Mouse (Mus musculus): ENCODE data around the gene Hacd2.

The Hacd2 gene

DNA sequence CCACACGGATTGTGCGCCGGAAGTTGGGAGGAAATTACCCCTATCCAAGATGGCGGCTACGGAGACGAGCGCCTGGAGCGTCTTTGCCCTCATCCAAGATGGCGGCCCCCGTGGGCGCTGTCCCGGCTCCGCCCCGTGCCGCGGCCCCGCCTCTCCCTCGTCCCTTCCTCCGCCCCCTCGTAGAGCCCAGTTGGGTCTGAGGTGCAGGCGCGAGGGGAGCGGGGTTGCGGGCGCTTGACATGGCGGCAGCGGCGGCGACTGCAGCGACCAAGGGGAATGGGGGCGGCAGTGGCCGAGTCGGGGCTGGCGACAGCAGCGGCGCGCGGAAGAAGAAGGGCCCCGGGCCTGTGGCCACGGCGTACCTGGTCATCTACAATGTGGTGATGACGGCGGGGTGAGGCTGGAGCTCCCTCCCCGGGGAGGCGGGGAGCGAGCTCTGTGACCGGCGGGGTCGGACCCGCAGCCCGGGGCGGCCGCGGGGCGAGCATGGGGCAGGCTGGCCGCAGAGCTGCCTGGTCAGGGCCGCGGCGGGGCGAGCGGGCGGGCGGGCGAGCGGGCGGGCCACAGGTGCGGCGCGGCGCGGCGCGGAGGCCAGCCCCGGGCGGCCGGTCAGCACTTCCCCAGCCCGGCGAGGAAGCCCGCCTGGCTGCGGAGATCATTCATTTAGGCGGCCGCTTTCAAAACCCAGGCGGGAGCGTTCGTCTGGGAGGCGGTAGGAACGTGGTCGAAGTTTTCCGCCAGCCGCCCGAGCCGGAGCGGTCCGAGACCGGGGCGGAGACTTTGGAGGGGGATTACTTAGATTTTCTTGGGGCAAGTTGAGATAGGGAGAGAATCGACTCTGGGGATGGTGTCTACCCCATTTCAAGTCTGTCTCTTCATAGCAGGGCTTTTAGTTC is at the start of gene Hacd2:
Hacd2 (plus strand) TSS at position 187 of the 896 bp plus-strand sequence.
- peak; percentile 84 for DNase-seq (ENCODE audit: low read depth)

DNA sequence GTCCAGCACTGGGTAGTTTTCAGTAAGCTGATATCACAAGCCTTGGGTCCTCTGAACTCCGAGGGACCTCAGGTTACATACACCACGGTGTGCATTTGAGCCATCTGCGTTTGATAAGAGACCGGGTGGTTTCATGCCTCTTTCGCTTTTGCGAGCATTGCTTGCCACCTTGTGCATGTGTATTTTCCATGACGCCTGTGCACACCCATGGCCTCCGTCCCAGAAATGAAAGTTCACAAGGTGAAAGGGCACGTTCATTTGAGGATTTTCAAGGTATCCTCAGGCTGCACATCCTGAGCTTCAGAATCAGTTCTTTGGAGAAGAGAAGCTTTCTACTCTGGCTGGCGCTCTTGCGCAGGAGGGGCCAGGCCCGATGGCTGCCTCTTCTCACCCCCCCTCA is 49.8 kb upstream of the Hacd2 start:
- no peak for DNase-seq (ENCODE audit: low read depth)

DNA sequence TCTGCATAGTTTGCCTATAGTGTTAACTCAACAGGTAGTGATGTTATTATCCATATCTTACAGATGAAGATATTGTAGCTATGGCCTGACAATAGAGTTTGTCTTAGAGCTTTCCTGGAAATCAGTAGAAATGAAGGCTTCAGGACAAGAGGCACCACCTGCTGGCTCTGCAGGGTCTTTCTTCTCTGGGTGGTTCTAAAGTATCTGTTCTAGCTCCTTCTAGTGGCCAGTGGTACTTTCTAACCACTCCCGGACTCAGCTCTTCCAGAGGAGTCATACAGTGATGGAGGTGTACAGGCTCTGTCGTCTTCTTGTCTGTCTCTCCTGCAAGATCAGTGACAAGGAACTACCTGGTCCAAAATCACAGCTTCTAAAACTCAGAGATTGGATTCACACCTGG is 46.7 kb upstream of the Hacd2 start:
- no peak for DNase-seq (ENCODE audit: low read depth)

DNA sequence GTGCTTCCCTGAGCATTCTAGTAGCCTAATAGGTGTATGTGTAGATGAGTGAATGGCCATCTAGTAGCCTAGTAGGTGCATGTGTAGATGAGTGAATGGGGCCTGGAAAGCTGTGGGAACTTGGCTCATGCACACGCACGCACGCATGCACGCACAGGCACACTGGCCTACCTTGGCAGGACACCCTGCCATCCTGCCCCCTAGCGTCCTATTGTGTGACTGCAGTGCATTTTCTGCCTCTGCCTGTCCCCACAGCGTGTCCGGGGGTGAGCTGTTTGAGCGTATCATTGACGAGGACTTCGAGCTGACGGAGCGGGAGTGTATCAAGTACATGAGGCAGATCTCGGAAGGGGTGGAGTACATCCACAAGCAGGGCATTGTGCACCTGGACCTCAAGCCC is 45.6 kb upstream of the Hacd2 start:
- DNase-seq (ENCODE audit: low read depth) = no peak

DNA sequence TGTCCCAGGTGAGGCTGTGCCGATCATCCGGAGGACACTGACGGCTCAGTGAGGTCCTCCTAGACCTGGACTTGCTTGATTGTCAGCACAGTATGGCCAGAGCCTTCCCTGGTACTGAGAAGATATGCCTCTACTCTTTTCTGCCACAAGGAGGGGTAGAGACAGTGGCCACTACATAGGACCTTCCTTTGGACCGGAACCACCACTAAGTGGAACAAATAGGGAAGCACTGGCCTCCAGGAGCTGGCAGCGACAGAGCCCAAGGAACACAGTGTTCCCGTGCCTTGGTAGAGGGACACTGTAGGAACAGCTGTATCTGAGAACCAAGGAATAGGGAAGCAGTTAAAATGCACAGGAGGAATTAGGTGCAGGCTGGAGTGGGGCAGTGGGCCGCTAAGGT is 44.2 kb upstream of the Hacd2 start:
- DNase-seq (ENCODE audit: low read depth) = no peak

DNA sequence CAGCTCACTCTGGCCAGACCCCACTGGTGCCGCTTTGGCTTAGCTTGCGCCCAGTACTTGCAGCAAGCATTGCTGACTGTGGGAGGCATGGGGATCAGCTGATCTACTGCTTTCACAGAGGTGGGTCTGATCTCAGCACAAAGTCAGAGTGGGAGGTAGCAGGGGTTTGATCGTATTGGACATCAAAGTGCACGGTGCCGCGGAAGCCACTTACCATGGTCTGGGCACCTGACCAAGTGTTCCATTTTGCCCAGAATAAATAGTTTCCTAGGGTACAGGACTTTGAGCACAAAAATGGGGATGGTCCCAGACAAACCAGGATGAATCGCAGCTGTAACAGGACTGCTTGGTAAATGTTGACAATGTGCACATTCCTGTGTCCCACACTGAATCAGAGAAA is 41.2 kb upstream of the Hacd2 start:
- no peak for DNase-seq (ENCODE audit: low read depth)

DNA sequence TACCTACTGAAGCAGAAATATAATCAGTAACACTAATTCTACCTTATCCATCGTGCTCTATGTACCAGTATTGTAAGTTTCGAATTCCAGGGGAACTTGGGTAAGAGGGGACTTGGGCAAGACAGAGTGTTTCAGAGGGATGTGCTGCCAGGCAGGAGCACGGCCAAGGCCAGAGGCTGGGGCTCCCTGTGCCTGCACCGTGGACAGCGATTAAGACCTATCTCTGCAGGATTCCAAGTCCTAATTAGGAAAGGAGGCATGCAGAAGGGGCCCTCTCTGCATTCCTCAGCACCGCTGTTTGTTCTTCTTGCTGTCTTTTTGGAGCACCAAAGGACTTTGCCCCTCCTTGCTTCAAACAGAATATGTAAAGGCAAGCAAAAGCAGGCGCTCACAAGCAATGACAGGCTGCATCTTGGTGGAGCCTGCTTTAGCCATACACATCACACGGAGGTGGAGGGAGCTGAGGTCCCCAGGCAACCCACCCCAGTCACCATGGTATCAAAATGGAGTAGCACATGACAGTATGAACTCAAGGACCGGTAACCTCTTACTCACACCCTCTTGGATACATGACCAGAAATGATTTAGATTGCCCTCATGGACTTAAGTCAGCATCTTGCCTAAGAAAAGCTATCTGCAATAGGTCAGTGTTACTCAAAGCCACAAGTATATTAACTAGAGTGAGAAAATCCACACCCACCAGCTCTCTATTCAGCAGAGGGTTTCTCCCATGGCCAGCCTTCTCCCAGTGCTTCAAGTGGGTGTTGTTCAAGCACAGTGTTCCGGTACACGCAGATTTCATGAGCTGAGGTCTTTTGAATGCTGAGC is 37.8 kb upstream of the Hacd2 start:
- no peak for DNase-seq (ENCODE audit: low read depth)

DNA sequence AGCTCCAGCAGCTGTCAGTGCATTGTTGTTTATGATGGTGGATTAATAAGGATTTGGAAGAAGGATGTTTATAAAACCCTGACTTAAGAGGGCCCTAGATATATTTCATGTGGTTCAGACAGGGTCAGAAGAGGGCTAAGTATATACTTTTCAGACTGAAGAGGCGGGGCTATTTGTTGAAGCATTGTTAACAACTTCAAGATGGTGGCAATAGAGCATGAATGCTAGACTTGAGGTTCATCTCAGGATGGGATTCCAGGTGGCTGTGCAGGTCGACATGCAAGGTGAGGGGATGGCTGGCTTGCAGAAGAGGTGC is 37.2 kb upstream of the Hacd2 start:
- no peak for DNase-seq (ENCODE audit: low read depth)

DNA sequence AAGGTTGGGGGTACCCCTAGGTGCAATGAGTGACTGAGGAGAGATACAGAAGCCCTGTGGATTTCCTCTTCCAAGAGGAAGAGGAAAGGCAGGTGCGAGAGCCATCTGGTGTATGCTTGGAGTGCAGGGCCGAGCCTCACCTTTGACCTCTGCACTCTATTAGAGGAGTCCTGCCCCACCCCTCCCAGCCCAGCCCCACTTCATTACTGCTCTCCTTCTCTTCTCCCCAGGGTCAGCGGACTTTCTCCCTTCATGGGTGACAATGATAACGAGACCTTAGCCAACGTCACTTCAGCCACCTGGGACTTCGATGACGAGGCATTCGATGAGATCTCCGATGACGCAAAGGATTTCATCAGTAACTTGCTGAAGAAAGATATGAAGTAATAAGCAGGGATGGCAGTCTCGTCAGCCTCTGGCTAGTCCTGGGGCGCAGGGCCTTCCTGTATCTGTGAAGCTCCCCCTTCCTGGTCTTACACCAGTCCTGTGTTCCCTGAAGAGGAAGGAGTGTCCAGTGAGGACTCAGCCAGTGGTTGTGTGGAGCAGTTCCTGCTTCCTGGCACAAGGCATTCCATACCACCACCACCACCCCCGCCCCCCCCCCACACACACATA is 35.9 kb upstream of the Hacd2 start:
- no peak for DNase-seq (ENCODE audit: low read depth)

DNA sequence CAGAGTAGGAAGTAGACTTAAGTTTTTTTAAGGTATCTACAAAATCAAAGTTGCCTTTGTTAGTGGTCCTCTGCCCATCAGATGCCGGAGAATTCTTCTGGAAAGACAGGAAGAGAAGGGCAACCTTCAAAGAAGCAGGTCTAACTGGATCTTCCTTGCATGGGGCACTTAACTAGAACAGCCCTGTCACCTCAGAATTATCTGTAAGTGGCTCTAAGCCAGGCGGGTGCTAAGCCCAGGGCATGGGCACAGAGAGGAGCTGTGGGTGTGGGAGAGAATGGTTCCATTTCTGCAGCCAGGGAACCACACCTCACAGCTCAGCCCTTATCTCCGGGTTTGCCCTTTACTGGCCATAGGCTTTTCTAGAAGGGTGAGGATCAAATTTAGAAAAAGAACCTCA is 30.9 kb upstream of the Hacd2 start:
- DNase-seq (ENCODE audit: low read depth) = no peak

DNA sequence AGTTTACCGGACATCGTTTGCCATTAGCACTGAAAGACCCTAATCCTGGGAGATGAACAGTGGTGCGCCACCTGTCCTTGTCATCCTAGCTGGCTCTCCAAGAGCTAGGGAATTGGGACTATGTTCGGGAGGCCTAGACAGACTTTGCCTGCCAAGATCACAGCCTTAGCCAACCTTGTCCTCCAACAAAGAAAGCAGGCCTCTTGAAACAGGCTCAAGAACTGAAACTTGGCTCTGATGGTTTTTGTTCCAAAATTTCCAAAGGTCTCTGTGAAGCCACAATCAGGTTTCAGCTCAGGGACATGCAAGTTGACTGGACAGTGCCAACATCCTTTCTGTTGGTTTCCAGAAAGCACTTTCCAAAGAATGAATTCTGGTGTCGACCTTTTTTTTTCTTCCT is 29.4 kb upstream of the Hacd2 start:
- DNase-seq (ENCODE audit: low read depth) = no peak

DNA sequence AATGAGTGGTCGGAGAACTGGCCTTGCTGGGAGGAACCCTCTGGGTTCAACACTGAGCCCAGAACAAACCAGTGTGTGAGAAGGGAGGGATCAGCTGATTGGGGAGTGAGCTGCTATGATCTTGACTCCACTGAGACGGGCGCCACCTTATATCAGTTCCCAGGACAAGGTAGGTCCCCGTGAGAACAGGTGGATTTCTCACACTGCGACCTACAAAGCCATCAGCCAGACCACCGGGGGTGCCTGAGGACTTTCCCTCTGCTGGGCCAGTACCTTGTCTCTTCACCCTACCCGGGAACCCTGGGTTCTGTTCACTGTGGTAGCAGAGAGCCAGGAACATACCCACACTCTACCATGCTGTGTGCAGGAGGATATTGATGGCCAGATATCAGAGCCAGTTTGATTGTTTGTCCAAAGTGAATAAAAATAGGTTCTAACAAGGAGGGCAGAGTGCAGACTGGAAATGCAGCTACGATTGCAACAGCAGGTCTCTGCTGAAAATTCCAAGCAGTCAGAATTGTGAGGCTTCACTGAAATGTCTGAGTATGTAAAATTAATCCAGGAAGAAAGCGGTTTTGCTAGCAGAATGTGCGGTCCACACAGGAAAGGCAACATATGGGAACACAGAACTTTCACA is 28.4 kb upstream of the Hacd2 start:
- no peak for DNase-seq (ENCODE audit: low read depth)

DNA sequence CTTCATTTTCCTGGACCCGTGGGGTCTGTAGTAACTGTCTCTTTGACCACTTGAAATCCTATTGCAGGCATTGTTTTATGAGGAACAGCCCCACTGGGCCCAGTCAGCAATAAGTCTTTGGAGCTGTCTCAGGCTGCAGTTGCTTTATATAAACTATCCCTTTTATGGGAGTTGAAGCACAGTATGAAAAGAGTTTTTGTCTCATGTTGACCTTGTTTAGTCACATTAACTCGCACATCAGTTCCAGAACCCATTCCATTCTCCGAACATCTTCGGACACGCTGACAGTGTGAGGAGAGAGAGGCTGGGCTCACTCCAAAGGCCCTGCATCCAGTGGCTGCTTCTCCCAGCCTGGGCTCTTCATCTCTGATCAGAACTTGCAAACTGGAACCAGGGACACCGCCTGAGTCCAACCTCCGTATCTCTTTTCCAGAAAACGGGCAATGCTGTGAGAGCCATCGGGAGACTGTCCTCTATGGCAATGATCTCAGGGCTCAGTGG is 27.5 kb upstream of the Hacd2 start:
- no peak for DNase-seq (ENCODE audit: low read depth)

DNA sequence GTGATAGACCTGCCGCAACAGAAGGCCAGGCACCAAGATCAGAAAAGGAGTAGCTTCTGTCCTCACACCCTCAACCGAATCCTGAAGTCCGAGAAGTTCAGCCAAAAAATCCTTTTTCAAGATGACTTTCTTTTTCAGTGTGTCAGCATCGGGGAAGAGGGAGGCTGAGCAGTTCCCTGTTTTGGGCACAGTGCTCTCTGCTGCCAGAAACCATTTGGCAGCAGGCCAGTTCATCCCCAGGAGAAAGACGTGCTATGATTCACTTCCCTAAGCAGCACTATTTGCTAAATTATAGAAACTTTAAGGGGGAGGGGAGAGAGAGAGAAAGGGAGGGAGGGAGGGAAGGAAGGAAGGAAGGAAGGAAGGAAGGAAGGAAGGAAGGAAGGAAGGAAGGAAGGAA is 26.1 kb upstream of the Hacd2 start:
- no peak for DNase-seq (ENCODE audit: low read depth)

DNA sequence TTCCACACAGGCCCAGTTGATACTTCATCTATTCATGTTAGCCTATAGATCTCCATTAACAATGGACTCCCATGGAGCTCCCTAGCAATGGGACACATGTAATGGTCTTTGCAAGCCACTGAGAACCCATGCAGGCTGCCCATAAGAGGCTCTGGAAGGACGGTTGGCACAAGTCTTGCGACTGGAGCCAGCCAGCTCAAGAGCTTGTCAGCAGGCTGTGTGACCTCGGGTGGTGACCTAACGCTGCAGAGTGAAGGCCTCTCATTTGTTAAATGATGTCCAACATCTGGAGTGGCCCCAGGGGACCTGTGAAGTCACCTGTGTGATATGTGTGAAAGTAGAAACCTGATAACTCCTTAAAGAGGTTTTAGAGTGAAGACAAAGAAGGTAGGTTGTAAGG is 25.2 kb upstream of the Hacd2 start:
- no peak for DNase-seq (ENCODE audit: low read depth)

DNA sequence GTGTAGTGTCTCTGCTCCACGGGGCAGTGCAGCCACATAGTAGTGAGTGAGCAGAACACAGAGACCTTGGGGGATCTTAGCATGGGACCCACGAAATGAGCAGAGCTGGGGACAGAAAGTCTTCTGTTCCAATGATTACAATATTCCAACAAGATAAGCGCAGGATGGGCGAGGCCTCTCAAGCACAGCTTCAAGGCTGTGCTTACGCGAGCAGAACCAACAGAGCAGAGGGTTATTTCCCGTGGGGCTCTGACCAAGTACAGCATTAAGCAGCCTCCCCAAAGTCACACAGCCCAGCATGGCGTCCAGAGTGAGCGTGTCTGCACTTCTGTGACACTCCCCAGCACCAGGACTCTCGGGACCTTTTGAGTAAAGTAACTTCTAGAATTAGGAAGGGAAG is 24.7 kb upstream of the Hacd2 start:
- no peak for DNase-seq (ENCODE audit: low read depth)

DNA sequence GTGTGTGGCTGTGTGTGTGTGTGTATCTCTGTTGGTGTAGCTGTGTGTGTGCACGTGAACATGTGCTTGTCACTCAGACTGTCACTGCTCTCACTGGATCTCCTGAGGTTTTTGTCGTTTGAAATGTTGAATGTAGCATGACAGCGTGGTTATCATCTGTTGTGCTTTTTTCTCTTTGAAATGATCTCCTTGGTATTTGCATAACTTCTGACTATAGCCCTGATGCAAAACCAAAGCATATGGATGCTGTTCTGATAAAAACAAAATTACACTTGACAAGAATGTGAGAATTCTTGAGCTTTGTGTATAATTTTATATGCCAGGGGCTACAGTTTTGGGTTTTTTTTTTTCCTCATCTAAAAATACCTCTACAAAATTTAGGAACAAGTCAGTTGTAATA is 23.2 kb upstream of the Hacd2 start:
- no peak for DNase-seq (ENCODE audit: low read depth)

DNA sequence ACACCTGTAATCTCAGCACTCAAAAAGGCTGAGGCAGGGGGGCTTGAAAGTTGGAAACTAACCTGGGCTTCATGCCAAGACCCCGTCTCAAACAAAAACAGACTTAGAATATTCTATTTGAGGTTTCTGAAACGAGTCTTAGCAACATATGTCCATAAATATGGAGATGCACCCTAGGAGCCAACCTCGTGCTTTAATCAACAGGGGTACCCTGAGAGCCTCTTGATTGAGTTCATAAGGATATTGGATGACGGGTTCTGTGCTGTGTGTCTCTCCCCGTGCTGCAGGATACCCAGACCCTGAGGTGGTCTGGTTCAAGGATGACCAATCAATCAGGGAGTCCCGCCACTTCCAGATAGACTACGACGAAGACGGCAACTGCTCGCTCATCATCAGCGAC is 22.2 kb upstream of the Hacd2 start:
- DNase-seq (ENCODE audit: low read depth) = no peak

DNA sequence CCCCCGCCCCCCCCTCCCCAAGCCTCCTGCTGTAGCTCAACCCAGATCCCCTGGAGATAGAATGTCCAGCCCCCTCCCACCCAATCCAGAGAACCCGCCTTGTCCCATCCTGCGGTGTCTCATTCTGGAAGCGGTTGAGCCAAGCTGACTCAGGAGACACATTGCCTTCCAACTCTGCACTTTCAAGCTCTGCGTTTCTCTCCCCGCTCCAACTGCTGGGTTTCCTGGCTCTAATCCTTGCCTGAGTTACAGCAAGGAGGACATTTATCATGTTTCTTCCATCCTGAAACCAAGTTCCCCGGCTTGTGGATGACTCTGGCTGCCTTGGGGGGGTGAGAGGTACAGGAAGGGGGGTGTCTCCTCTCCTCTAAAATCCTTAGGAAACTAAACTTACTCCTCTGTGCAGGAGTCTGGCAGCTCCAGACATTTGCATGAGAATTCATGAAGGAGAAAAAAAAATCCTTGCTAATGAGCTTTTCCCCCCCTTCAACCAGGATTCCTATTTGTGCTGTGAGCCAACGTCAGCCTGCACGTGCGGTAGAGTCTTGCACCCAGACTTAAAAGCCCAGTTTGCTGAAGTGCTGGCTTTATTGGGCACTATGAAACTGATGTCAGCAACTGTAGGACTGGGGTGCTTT is 21.2 kb upstream of the Hacd2 start:
- DNase-seq (ENCODE audit: low read depth) = no peak

DNA sequence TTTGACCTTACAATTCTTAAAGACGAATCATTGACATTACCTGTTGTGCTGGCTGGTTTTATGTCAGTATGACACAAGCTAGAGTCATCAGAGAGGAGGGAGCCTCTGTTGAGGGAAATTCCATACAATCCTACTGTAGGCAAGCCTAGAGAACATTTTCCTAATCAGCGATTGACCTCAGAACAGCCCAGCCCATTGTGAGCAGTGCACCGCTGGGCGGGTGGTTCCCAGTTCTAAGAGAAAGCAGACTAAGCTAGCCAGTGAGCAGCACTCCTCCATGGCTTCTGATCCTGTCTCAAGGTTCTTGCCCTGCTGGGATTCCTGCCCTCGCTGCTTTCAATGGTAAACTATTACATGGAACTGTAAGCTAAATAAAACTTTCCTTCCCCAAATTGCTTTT is 17.9 kb upstream of the Hacd2 start:
- no peak for DNase-seq (ENCODE audit: low read depth)

DNA sequence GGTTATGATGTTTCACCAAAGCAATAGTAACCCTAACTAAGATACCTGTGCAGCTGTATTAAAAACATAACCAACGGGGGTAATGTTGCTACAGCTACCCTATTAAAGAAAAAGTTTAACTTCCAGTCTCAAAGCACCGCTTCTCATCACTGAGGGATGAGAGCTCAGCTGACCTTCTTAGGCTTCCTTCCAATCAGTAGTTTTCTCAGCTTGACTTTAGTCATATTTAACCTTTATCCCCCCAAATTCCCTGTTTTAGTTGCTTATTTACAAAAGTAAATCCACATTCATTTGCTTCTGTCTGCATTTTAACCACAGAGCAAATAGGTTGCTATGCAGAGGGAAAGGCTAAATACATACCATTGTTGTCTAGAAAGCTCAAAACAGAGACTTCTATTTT is 17.5 kb upstream of the Hacd2 start:
- no peak for DNase-seq (ENCODE audit: low read depth)

DNA sequence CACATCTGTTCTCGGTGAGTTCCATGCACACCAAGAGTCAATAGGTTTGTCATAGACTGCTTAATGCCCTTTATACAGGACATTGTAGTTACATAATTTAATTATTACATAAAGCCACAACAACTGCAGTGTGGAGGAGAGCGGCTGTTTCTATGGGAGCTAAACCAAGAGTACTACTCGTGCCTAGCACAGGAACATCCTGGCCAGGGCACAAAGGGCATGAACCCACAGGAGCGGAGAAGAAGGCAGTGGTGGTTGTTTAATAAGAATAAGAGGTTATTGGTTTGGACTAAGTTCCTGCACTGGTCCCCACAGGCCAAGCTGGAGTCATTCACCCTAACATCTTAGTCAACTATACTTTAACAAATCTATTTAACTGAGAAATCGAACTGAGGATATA is 16.0 kb upstream of the Hacd2 start:
- DNase-seq (ENCODE audit: low read depth) = no peak
